Mouse (Mus musculus) splenic B cell, adult 2 months (primary cell): ENCODE measurements around the gene Tpbg.
"Not testable (repeated sequence)": the region's sequence is repeated elsewhere in the genome, so short reads cannot be mapped to it uniquely, and the experiment has no call there.

Experiments
- DNase-seq: peaks from one replicate; pipeline ENCODE4 v3.0.0-alpha.2; 2011; ENCODE audit warnings: low read depth, low spot score
- H3K27me3 ChIP-seq: 2 replicates; pipeline ENCODE4 v1.6.1; 2012; ENCODE audit warnings: mild to moderate bottlenecking, low read length, moderate library complexity, mixed read lengths; ENCODE audit not compliant: control insufficient read depth, poor library complexity, insufficient read depth, severe bottlenecking
- H3K36me3 ChIP-seq: 2 replicates; pipeline ENCODE4 v1.6.1; 2012; ENCODE audit warnings: mild to moderate bottlenecking, low read length, moderate library complexity, mixed read lengths; ENCODE audit not compliant: control insufficient read depth, poor library complexity, insufficient read depth, severe bottlenecking

The Tpbg gene

DNA sequence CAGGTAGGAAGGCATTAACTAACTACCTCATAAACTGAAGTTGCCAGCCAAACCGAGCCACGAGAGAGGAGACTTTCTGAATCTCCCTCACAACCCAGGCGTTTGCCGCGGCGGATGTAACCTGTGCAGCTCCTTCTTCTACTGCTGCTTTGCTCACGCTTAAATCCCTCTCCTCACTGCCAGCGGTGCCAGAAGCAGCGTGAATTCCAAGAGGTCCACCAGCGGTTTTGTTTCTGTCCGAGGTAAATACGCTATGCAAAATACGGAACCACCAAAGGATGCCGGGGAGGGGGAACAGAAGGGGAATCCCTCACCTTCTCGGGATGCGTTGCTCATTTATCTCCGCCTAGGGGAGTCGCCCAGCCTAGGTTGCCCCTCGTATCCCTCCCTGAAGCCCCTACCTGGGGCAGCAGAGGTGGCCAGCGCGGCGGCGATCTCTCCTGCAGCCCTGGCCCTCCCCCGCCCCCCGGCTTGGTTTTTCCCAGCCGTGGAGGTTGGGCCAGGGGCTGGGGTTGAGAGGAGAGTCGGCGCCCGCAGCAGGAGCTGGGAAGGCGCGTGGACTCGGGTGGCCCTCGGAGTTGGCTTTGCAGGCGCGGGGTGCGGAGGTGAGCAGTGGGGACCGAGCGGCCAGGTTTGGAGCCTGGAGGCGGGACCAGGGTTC lies at the start of gene Tpbg:
TSS of gene Tpbg (plus strand) at position 30 of the 661 bp plus-strand sequence.
- Histone ChIP-seq H3K27me3 (peaks cover 1% of the 10 kb centered on the region; the same call in 1 of the 2 replicates), H3K36me3 (no peaks in the 10 kb centered on the region)
- DNase-seq, result no peak

DNA sequence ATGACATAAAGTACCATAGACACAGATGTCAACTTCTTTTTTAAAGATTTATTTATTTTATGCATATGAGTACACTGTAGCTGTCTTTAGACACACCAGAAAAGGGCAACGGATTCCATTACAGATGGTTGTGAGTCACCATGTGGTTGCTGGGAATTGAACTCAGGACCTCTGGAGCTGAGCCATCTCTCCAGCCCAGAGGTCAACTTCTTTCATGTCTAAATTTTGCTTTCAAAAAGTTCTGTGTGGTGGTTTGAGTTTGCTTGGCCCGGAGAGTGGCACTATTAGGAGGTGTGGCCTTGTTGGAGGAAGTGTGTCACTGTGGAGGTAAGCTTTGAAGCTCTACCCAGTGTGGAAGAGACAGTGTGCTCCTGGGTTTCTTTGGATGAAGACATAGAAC lies 40.2 kb upstream of the Tpbg start:
- not testable (repeated sequence) for H3K36me3 ChIP-seq, DNase-seq, H3K27me3 ChIP-seq

DNA sequence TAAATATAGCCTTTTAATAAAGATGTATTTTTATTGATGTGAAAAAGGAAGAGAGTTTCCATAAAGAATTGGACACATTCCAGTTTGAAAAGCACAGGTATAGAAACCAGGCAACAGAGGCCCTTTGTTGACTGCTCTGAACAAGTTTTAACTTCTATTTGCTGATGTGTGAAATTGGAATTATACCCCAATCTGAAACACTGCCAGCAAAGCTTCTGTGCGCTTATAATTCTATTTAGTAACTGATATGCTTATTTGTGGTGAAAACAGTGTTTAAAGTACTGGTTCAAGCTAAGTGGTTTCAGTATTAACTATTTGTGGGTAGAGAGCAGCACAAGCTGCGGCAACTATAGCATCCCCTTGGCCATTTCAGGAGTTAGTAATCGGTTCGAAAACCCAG lies 39.6 kb upstream of the Tpbg start:
- Histone ChIP-seq H3K36me3 (no peaks in the 10 kb centered on the region), H3K27me3 (no peaks in the 10 kb centered on the region)
- no peak for DNase-seq

DNA sequence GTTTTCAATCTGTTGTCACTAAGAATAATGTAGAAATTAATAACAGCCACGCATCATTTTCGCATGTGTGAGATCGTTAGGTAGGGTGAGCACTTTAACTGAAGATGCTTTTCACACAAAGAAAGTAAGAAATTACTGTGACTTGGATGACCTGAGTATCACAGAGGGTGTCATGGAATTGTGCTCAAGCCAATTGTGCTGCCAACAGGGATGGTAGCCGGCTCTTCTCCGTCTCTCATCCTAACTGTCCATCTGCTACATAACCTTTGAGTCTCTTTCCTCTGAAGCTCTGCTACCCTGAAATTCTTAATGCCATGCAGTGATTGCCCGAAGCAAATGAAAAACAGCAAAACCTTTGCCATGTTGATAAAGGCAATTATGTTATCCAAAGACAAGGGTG lies 35.8 kb upstream of the Tpbg start:
- H3K27me3 ChIP-seq, result no peaks in the 10 kb centered on the region
- DNase-seq, result no peak
- no peaks in the 10 kb centered on the region for H3K36me3 ChIP-seq

DNA sequence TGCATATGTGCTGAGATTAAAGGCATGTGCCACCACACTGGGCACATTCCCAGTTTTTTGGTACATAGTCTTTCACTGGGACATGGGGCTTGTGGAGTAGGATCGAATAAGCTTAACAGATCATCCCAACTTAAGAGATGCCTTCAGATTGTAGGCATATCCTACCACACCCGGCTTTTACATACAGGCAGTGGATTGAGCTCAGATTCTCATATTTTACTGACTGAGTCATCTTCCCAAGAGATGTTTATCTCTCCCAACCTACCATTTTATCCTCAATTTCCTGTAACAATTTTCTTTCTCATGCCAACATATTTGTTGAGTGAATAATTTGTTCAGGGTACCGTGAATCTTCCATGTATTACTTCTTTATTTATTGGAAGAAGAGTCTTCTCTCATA lies 32.9 kb upstream of the Tpbg start:
- Histone ChIP-seq H3K27me3 (no peaks in the 10 kb centered on the region), H3K36me3 (no peaks in the 10 kb centered on the region)
- DNase-seq, result no peak

DNA sequence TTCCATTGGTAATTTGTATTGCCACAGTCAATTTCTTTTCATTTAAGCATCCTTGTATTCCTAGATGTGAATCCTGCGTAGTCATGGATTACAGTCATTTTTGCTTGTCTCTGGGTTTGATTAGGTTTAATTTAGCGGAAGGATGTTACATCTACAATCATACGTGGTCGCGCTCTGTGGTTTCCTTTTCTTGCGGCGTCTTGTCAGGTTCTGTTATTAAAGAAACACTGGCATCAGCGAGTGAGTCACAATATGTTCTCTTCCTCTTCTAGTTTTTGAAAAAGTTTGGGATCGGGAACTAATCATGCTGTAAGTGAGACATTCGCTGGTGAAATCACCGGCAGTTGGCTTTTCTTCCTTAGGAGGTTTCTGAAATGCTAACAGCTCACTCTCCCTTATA lies 21.4 kb upstream of the Tpbg start:
- no peaks in the 10 kb centered on the region for H3K27me3 ChIP-seq
- no peaks in the 10 kb centered on the region for H3K36me3 ChIP-seq
- no peak for DNase-seq

DNA sequence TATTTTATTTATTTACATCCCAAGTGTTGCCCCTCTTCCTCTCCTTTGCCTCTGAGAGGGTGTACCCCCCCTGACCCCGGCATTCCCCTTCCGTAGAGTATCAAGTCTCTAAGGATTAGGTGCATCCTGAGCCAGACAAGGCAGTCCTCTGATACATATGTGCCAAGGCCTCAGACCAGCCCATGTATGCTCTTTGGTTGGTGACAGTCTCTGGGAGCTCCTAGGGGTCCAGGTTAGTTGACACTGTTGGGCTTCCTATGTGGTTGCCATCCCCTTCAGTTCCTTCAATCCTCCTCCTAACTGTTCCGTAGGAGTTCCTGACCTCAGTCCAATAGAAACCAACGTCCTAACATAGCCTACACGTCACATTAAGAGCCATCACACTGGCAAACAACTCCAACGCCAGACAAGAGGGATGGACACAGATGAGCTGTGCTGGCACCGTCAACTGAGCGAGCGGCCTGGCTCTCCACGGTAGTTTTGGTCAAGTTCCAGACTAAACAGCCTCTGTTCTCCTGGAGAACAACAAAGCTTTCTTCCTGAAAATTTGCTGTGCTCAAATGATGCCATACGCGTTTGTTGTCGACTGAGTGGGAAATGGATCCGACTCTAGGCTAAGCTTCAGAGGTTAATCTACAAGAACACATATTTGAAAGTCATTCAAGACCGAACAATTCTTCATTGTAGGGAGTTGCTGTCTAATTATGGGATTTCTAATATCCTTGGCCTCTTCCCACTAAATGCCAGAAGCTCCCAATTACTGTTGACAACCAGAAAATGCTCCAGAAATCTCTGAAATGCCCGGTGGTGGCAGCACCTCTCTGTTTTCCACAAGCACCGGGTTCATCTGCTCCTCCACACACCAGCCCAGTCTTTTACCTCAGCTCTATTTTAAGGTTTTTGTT lies 6.4 kb upstream of the Tpbg start:
- no peaks in the 10 kb centered on the region; the same call in 1 of the 2 replicates for H3K27me3 ChIP-seq
- DNase-seq, result no peak
- H3K36me3 ChIP-seq, result no peaks in the 10 kb centered on the region

DNA sequence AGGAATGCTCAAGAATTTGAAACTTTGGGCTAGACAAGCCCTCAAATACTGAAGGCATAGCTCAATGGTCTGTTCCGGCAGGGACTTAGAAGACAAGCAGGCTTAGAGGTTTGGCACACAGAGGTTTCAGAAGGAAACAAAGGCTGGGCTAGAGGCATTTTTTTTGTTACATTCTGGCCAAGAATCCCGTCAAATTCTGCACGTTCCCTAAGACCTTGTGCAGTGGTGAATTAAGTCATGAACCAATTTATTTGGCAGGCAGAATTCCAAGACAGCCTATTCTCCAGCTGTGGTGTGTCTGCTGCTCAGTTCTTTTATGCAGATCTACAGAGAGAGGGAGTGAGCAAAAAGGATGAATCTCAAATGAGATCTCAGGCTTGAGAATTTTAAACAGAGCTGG lies 2.6 kb upstream of the Tpbg start:
- Histone ChIP-seq H3K27me3 (peaks cover 1% of the 10 kb centered on the region; the same call in 1 of the 2 replicates), H3K36me3 (no peaks in the 10 kb centered on the region)
- DNase-seq, result no peak

DNA sequence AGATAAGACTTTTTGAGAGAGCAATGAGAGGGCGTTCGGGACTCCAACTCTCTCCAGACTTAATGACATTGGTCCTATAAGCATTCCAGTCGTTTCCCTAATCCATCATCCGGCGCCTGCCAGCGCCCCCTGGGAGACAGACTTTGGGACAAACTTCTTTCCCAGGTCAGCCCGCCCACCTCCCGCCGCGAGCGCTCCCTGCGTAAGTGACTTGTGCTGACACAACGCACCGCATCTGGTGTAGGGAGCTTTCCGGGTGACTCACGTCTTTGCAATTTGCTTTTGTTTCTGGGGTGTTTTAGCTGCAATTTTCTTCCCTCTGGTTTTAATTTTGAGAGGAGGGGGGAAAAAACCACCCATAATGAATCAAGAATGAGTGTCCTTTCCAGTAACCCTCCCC lies 289 bp upstream of the Tpbg start:
- no peaks in the 10 kb centered on the region for H3K36me3 ChIP-seq
- no peak for DNase-seq
- peaks cover 1% of the 10 kb centered on the region; the same call in 1 of the 2 replicates for H3K27me3 ChIP-seq

DNA sequence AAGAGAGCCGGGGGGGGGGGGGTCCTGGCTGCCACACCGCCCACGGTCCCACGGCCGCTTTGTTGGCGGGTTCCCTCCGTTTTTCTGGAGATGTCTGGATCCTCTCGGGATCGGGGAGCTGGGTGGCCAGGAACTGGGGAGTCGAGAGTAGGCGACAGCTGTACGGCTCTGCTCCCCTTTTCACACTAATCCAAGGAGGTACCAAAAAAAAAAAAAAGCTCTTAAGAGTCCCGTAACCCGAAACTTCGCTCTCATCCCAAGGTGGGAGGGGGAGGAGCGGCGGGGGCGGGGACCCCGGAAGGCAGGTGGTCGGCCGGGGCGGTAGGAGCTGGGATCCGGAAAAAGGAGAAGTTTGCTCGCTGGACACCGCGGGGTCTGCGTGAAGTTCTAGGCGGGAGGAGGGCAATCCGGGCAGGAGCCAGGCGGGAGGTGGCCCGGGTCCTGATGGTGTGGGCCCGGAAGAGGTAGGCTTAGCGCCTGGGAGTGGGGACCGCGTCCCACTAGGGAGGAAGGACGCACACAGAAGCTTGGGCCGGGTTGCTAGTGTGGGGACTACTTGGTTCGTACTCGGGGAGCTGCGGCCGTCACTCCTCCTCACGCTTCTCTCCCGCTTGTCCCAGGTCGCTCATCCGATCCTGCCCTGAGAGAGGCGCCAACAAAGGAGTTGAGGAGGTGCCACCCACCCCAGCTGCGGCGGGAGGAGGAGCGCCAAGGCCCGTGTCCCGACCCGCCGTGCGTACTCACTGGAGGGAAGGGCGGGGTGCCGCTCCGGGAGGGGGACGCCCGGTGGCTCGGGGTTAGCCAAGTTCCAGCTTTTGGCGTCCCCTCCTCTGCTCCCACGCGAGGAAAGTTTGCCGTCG lies 1.1 kb downstream of the Tpbg start:
- DNase-seq, result no peak
- H3K27me3 ChIP-seq, result peaks cover 1% of the 10 kb centered on the region; the same call in 1 of the 2 replicates
- no peaks in the 10 kb centered on the region for H3K36me3 ChIP-seq

DNA sequence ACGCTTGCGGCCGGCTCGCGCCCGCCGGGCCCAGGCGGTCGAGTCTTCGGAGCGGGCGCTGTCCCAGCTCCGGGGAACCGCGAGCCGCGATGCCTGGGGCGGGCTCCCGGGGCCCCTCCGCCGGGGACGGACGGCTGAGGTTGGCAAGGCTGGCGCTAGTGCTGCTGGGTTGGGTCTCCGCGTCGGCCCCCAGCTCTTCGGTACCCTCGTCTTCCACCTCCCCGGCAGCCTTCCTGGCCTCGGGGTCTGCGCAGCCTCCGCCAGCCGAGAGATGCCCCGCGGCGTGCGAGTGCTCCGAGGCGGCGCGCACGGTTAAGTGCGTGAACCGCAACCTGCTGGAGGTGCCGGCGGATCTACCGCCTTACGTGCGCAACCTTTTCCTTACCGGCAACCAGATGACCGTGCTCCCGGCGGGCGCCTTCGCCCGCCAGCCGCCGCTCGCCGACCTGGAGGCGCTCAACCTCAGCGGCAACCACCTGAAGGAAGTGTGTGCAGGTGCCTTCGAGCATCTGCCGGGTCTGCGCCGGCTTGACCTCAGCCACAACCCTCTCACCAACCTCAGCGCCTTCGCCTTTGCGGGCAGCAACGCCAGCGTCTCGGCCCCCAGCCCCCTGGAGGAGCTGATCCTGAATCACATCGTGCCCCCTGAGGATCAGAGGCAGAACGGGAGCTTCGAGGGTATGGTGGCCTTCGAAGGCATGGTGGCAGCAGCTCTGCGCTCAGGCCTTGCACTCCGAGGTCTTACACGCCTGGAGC lies 1.9 kb downstream of the Tpbg start:
- Histone ChIP-seq H3K36me3 (no peaks in the 10 kb centered on the region), H3K27me3 (peaks cover 1% of the 10 kb centered on the region; the same call in 1 of the 2 replicates)
- DNase-seq, result no peak

DNA sequence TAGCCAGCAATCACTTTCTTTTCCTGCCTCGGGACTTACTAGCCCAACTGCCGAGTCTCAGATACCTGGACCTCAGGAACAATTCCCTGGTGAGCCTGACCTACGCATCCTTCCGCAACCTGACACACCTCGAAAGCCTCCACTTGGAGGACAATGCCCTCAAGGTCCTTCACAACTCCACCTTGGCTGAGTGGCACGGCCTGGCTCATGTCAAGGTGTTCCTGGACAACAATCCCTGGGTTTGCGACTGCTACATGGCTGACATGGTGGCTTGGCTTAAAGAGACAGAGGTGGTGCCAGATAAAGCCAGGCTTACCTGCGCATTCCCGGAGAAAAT lies 2.4 kb downstream of the Tpbg start:
- peaks cover 1% of the 10 kb centered on the region; the same call in 1 of the 2 replicates for H3K27me3 ChIP-seq
- no peak for DNase-seq
- no peaks in the 10 kb centered on the region for H3K36me3 ChIP-seq

DNA sequence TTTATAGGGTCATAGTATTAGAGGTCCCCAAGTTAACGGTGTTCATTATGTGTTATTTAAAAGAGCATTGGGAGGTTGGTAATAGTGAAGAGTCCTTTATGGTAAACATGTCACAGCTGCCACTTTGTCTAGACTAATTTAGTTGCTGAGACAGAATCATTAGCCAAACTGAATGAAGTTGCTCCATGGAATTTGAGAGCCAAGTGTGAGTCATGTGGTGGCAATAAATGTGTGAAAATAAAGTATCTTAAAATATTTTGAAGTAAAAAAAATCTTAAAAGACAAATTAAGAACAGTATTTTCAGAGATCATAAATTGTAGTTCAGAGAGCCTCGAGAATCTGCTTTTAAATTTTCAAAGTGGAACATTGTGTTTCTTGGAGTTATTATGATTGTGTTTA lies 4.0 kb downstream of the Tpbg start:
- no peak for DNase-seq
- H3K36me3 ChIP-seq, result no peaks in the 10 kb centered on the region

DNA sequence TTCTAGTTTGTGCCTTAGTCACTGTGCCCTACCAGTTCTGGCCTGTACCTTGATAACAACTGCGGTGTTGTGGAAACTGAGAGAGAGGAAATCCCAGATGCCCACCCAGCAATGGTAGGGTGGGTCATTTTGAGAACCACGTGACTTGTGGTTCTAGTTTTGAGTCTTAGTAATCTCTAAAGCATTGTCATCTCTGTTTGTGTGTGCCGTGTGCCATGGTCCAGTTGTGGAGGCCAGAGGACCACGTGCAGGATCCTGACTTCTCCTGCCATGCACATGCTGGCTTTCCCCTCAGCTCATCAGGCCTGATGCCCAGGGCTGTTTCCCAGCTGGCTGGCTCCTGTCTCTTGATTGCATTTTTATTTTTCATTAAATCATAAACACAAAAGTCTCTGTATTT lies 12.6 kb downstream of the Tpbg start:
- Histone ChIP-seq H3K27me3 (no peaks in the 10 kb centered on the region), H3K36me3 (no peaks in the 10 kb centered on the region)
- no peak for DNase-seq

More for the DNA sequence above, 4.0 kb downstream of the Tpbg start:
- H3K27me3 ChIP-seq, result peaks cover 1% of the 10 kb centered on the region; the same call in 1 of the 2 replicates
